Mouse (Mus musculus) ovary, postnatal 14 days (tissue): ENCODE data around the gene Mettl14.
"Not testable (repeated sequence)": the region's sequence is repeated elsewhere in the genome, so short reads cannot be mapped to it uniquely, and the experiment has no call there.

Source experiments
- DNase-seq: peaks from one replicate; pipeline ENCODE4 v3.0.0; 2022; ENCODE audit warnings: low spot score

Mettl14 gene

GRCm38 (mm10) chr3:123385486-123386156 lies at the start of gene Mettl14:
Gene Mettl14 (minus strand): TSS chr3:123386108.
- peak; percentile 93 for DNase-seq

DNA sequence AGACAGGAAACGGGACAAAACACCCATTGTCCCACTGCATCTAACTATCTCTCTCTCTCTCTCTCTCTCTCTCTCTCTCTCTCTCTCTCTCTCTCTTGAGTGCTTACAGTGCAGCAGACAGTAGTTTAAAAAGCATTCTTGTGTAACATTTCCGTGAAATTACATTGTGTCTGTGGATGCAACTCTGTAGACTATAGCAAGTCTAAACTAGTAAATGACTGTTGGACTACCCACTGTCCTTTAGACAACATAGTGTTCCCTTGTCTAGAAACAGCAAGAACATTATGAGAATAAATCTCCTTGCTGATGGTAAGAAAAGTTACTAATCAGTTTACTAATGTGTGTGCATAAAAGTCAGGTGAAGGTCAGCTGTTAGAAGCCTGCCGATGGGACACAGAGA lies 47.5 kb upstream of the Mettl14 start:
- DNase-seq, result no peak

DNA sequence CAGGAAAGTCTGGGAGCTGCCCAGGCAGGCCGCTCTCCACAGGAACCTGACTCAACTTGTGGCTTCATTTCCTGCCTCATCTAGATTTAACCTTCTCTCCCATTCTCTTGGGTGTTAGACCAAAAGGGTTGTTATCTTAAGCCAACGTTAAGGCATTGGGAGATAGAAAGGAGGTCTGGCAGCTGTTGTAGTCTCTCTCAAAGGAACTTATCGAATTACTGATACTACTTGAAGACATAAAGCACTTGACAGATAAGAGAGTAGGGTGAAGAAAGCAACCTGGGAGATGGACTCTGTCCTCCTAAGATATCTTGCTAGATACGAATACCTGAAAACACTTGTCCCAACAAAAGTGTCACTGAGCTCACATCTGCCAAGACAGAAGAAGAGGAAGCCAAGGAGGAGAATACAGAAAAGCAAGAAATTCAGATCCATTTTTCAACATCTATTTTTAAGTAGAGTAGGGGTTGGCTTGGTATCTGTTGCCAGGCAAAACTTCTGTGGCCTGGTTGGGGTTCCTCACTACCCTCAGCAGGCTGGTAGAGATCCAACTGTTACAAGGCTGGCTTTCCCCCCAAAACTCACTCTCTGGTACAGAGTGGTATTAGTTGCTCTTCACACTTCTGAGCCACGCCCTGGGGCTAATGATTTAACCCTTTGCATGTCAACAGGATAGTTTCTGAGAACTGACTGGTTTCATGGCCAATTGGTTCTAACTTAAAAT lies 46.2 kb upstream of the Mettl14 start:
- DNase-seq, result no peak

GRCm38 (mm10) chr3:123429597-123430458 lies 43.9 kb upstream of the Mettl14 start:
- no peak for DNase-seq

DNA sequence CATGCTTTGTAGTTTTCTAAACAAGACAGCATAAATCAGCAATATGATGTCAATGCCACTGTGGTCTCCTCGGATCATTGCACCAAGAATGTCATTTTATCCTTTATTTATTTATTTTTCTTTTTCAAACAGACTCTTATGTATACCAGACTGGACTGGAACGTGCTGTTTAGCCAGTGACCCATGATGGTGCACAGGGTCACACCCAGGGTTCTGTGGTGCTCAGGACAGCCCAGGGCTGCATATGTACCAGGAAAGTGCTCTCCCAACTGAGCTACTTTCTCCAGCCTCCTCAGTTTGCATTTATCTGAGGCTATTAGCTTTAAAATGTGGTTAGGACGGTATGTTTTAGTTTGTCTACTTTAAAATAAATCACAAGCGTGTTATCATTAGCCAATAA lies 42.1 kb upstream of the Mettl14 start:
- DNase-seq, result no peak

DNA sequence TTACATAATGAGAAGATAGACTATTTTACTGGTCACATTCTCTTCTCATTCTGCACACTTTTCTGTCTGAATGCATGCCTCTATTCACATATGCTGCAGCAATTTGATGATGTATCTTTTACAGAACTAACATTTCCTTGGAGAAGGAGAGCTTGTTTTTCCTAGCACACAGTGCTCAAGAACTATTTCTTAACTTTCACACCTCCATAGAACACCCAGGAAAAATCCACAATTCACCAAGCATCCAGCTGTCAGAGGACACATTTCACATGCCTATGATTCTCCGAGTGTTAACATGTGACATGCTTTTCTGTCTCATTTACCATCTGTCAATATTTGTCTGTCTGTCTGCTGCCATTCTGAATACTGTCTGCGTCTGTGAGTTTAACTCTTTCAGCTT lies 39.7 kb upstream of the Mettl14 start:
- DNase-seq, result no peak

- DNase-seq, result no peak
Measured at GRCm38 (mm10) chr3:123413173-123413572, 27.3 kb upstream of the Mettl14 start.

GRCm38 (mm10) chr3:123411821-123412578 lies 26.1 kb upstream of the Mettl14 start:
- DNase-seq, result no peak

DNA sequence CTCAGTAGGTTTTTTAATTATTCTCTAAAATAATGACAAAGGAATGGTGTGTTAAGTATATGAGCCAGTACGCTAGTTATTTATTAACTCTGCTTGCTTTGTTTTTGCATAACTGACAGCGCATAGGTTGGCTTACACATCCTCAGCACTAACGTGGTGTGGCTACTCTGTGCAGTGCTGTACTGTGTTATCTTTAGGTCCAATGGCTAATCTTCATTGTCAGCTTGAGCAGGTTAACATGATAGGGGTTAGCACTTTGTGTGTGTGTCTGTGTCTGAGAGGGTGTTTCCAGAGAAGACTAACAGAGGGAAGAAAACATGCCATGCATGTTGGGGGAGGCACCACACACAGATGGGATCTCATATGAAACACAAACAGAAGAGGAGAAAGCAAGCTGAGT lies 19.0 kb upstream of the Mettl14 start:
- DNase-seq, result no peak

DNA sequence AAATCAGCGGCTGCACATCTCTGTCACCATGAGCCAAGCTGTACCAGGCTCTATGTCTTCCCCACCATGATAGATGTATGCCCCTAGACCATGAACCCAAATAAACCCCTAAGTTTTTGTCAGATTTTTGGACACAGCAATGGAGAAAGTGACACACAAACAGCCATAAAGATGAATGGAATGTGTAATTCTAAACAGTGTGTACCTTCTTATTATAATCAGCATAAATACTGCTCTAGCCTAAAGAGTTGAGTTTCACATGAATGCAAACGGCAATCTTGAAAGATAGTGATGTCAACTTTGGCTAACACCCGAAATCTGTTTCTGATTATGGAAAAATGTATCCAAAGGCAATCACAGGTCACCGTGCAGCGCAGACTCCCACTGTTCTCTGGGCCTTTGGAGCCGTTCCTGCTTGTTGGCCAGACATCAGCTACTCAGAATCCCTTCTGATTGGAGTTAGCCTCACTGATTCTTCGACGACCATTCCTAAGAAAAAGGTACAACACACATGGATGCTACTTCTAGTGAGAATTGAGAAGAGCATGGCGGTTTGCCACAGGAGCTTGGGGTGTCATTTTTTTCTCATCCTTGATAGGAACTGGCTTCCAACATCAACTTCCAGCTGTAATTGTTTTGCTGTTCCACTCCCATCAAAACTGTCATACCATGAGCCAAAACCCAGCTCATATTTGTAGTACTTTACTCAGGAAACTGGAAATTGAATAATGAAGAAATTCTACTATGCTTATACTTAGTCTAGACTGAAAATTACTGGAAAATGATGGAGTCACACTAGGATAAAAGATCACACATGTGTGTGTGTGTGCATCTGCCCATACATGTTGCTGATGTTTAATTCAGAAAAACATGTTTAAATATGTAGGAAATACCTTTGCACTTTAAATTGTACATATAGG lies 11.9 kb upstream of the Mettl14 start:
- no peak for DNase-seq

DNA sequence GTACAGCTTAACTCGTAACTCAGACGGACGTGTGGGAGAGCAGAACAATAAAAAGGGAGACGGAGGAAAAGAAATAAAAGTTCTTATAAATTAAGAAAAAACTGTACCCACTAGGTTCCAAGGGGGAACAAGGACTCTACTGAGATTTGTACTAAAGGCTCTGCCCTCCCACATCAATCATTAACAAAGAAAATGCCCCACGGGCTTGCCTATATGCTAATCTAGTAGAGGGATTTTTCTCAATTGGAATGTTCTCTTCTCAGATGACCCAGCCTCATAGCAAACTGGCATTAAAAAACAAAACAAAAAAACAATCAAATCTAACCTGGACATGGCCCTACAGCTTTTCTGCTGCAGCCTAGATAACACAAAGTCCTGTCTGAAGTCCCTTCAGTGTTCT lies 9.7 kb upstream of the Mettl14 start:
- DNase-seq, result no peak

DNA sequence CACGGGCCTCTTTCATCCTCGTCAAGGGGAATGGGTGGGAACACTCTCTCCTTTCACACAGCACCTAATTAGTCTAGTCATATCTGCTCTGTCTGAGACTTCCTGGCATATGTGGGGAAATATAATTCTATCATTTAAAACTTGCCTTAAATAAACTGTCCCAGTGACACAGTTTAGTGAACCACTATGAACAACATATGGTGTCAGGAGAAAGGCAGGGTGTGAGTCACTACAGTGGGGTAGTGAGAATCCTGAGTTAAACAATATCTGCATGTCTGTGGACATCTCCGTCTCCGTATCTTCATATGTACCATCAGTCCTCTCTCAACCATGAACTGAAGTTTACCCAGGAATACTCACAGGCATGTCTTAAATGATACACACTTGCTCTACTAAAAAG lies 5.3 kb upstream of the Mettl14 start:
- no peak for DNase-seq

DNA sequence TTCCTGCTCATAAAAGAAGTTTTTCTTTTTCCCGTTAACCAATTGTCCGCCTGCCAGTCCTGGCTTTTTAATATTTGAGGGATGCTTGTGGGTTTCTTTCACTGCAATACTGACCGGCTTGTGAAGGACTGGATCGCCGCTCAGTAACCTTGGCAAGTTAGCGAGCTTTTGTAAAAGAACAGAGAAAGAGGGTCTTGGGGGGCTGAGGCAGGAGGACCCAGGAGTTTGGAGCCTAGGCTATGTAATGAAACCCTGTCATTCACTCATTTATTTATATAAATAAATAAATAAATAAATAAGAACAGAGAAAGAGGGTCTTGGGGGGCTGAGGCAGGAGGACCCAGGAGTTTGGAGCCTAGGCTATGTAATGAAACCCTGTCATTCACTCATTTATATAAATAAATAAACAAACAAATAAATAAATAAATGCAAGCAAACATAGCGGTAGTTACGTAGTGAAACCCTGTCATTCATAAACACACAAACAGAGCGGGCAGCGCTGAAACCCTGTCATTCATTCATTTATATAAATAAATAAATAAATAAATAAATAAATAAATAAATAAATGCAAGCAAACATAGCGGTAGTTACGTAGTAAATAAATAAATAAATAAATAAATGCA lies 361 bp upstream of the Mettl14 start:
- DNase-seq, result not testable (repeated sequence)

- DNase-seq, result no peak
Measured at GRCm38 (mm10) chr3:123385118-123385485, 806 bp downstream of the Mettl14 start.

DNA sequence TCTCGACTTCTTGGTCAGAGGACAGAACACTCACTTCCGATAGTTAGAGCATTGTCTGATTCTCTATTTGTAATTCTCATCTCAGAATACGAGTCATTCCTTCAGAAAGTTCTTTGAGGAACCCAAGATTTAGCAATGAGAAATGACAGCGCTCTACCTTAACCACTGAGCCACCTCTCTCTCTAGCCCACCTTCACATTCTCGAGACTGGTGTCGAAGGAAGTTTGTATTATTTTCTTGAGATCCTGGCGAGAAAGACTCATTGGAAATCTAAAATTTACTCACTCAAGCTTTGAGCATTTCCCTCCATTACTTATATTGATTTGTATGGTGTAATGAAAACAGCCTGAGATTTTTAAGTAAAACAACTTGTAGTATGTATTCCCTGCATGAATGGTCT lies 1.5 kb downstream of the Mettl14 start:
- no peak for DNase-seq

DNA sequence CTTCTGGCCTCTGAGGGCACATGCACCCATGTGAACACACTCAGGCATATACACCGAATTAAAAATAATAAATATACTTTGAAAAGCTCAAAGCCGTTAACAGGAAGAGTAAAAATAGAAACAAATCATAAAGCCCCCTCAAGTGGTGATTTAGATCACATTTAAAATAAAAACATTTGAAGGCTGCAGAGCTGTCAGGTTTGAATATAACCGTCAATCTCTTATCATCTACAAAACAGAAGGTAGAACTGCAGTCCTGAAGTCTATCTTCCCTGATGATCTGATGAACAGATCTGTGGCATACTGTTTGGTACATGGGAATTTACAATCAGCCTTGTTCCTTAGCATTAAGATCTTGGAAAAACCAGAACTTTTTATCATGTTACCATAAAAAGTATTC lies 9.3 kb downstream of the Mettl14 start:
- DNase-seq, result no peak

DNA sequence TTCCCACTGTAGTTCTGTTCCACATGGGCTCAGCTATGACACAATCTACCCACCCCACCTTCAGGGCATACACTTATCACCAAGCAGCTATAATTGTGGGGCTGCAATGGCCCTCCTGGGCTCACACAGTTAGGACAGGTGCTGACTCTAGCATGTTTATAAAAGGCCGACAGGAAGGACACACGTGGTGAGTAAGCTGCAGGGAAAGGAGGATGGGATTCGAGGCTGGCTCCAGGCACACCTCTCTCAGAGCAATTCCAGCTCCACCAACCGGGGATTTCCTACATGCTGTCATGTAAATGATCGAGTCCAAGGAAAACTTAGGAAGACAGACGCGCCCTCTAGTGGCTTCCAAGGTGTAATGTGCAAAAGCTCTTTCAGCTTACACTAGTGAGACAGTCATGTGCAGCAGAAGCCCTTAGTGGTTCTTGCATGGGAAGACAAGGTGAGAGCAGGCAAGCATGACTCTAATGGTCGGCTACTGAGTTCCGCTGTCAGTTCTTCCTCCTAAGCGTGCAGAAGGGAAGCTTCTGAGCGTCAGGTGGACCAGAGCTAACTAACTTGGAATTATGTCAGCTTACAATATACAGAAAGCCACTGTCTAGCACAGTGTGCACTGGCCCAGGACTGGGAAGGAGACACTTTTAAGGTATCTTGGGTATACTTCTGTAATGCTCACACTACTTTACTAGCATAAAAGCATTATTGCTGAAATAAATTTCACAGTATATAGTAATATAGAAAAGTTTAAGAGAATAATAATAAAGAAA lies 14.0 kb downstream of the Mettl14 start:
- peak; percentile 63 for DNase-seq

DNA sequence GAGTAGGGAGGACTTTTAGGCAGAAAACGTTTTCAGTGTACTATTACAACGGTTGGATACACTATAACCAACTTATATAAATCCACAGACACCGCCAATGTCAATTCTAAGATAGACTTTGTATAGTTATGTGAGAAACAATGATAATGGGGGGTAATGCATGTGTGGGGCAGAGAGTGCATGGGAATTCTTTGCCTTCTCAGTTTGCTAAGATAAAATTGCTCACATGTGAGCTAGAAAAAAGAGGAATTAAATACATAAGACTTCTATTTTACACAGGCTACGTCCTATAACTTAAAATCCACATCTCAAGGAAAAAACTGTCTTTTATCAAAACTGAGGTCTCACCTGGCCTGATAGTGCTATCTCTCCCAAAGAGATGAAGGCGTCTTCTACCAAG lies 15.0 kb downstream of the Mettl14 start:
- no peak for DNase-seq

DNA sequence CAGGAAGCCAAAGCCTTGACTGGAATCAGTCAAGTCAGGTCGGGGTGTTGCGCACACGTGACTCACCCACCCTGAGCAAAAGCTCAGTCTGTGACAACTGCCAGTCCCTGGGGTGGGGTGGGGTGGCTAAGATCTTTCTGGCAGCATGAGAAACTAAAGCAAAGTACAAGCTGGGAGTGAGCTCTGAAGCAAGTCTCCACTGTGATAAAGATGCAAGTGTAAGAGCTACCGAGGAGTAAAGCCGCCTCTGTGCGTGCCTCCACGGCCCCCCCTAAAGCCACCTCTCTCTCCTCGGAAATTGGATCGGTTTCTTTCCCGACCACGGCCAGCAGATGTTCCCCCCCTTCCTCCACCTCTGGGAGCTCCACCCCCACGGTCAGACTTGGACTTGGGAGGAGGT lies 16.7 kb downstream of the Mettl14 start:
- DNase-seq, result no peak

DNA sequence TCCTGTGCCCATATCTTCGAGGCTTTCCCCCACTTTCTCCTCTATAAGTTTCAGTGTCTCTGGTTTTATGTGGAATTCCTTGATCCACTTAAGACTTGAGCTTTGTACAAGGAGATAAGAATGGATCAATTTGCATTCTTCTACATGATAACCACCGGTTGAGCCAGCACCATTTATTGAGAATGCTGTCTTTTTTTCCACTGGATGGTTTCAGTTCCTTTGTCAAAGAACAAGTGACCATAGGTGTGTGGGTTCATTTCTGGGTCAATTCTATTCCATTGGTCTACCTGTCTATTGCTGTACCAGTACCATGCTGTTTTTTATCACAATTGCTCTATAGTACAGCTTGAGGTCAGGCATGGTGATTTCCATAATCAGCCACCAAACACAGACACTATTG lies 19.1 kb downstream of the Mettl14 start:
- DNase-seq, result not testable (repeated sequence)
